Mouse (Mus musculus): ENCODE results near the gene Gtpbp2.

Gtpbp2 gene

GRCm38 (mm10) chr17:46160686-46161085, at the start of gene Gtpbp2:
Gene Gtpbp2 (plus strand): TSS chr17:46161032.
- peak; percentile 88 for DNase-seq (ENCODE audit: low spot score)

DNA sequence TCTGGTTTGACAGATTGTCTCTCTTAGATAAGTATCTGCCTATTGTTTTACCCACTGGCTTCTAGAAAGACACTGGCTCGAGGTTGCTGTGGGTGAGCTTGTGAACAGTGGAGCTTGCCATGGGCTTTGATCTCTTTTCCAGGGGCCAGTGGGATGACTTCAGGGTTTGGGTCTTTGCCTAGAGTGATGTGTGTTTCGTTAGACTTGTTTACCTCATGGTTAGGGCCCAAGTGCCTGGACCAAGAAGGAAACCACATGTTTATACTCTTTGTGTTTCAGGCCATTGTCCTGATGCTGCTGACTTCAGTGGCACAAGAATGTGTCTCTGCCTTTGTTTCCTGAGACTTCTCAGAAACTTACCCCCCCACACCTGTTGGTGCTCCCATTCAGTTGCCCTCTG, 45.3 kb upstream of the Gtpbp2 start:
- no peak for DNase-seq (ENCODE audit: low spot score)

DNA sequence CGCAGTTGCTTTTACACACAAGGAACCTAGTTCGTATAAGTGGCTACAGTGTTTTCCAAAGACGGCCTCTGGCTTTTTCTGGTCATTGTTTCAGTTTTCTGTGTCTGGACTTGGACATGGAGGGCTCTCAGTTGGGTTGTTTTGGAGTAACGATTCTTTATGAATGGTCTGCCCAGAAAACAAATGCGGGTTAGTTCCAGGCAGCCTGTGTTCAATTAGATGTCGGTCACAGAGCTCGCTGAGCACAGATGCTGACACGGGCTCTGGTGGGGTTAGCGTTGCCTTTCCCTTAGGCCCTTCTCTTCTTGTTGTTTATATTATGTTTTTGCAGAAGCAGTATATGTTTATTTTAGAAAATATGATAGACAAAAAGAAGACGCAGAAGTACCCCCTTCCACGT, 44.7 kb upstream of the Gtpbp2 start:
- DNase-seq (ENCODE audit: low spot score): no peak

DNA sequence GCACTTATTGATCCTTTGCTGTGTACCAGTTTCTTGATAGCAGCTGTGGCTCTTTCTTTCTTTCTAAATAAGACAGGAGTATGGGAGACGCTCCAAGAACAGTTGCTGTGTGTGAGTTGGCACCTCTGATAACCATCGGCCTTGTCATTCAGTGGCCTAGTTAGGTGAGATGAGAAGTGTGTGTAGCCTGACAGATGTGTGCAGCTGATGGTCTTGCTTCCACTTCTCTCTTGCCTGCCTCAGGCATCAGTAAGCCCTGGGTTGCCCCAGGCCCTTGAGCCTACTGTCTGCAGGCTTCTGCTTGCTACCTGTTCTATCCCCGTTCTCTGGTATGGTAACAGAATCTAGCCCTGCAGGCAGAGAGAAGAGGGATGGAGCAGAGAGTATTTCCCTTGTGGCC, 44.0 kb upstream of the Gtpbp2 start:
- DNase-seq (ENCODE audit: low spot score): no peak

DNA sequence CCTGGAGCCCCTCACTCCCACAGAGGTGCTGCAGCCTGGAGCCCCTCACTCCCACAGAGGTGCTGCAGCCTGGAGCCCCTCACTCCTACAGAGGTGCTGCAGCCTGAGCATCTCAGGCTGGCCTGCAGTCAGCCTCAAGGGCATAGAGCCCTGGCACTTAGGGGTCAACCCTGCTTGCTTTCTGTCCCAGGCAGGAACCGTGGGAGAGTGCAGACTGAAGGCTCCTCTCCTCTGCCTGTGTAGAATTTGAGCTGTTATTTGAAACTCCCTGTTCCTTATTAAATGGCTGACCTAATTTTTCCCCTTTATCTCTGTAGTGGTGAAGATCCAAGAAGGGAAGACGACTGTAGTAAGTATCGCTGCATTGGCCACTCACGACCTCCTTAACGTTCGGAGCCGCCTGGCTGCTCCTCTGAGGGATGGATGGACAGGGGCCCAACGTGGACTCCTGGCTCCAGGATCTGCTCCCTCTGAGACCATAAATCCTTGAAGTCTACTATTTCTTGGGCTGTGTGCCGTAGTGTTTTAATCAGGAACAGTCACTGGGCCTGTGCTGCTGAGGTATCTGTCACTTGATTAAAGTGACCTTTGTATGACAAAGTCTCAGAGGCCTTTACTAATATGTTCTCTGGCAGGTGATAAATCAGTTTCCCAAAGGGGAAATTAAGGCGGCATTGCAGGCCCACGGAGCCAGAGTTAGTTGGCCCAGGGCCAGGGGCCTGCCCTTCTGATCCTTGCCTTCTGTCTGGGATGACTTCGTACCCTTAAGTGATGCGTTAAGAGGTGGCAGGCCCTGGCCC, 43.0 kb upstream of the Gtpbp2 start:
- no peak for DNase-seq (ENCODE audit: low spot score)

- no peak for DNase-seq (ENCODE audit: low spot score)
Measured at GRCm38 (mm10) chr17:46118423-46118850, 42.4 kb upstream of the Gtpbp2 start.

DNA sequence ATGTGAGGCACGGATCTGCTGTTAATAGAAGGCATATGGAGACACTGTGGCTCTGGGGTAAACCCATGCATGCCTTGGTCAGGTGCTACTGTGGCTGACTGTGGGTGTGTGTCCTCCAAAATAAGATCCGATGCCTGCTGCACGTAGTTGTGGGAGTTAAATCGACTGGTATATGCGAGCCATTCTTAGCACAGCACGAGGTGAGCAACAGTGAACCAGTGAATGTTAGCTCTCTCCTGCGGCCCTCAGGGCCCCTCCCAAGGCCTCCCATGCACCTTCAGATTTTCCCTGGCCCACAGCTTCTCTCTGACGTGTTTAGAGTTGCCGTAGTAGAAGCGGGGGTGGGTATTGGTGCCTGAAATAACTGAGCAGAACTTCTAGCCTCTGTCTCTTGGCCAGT, 41.2 kb upstream of the Gtpbp2 start:
- no peak for DNase-seq (ENCODE audit: low spot score)

- DNase-seq (ENCODE audit: low spot score): no peak
Measured at GRCm38 (mm10) chr17:46122791-46123190, 38.0 kb upstream of the Gtpbp2 start.

DNA sequence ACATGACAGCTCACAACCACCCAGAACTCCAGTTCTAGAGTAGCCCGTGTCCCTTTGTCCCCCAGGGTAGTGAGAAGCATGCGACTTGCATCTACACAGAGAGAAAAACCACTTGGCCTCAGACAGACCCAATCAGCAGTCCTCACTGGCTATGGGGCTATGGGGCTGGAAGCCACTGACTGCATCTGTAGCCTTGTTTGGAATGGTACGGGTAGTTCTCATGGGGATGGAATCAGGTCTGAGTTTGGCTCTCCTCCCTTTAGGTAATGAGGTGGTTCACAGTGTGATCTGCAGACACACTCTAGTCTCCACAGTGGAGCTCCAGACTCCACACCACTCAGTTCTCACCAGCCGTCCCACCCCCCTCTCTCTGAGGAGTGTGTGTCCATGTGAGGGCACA, 37.5 kb upstream of the Gtpbp2 start:
- DNase-seq (ENCODE audit: low spot score): no peak

DNA sequence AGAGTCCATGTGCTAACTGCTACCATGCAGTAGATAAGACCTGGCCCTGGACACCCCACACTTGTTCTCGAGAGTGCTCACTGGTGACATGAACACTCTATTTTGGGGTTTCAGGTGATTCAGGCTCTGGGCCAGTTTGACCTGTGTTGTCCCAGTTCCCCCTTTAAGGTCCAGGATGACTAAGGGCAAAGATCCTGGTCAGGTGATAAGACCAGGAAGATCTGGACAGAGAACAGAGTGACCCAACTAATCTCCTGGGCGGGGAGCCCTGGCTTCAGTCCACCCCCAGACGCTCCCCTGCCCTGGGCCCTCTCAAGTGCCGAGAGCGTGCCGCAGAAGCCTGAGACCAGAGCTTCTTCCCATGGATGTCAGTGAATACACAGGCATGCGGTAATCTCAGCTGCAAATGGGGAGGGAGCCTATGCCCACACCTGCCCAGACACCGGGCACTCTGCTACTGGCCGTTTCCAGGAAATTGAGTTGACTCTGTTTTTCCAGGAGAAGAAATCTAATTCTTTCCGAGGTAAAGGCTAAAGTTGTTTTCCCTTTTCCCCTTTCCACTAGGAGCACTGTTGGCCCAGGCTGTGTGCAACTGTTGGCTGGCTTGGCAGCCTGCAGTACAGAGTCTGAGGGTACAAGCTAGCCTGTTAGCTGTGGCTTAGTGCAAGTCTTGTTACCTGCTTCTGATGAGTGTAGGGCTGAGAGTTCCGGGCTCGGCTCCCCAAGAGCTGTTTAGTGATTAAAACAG, 36.7 kb upstream of the Gtpbp2 start:
- no peak for DNase-seq (ENCODE audit: low spot score)

DNA sequence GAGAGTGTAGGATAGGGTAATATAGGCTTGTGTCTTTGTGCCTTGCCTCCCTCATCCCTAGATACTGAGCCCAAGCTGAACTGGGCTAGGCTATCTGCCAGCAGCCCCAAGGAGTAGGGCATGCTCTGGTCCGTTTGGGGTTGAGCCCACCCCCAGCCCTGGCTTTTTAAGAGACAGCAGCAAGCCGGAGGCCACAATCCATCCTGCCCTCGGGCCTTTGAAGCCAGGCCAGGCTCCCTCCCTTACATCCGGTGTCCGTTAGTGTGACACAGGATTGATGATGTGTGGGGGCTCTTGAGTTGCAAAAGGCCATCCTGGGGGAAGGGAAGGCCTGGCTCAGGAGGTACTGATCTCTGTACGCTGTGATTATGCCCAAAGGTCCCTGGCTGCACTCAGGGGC, 34.2 kb upstream of the Gtpbp2 start:
- no peak for DNase-seq (ENCODE audit: low spot score)

GRCm38 (mm10) chr17:46127814-46128493, 32.9 kb upstream of the Gtpbp2 start:
- no peak for DNase-seq (ENCODE audit: low spot score)

DNA sequence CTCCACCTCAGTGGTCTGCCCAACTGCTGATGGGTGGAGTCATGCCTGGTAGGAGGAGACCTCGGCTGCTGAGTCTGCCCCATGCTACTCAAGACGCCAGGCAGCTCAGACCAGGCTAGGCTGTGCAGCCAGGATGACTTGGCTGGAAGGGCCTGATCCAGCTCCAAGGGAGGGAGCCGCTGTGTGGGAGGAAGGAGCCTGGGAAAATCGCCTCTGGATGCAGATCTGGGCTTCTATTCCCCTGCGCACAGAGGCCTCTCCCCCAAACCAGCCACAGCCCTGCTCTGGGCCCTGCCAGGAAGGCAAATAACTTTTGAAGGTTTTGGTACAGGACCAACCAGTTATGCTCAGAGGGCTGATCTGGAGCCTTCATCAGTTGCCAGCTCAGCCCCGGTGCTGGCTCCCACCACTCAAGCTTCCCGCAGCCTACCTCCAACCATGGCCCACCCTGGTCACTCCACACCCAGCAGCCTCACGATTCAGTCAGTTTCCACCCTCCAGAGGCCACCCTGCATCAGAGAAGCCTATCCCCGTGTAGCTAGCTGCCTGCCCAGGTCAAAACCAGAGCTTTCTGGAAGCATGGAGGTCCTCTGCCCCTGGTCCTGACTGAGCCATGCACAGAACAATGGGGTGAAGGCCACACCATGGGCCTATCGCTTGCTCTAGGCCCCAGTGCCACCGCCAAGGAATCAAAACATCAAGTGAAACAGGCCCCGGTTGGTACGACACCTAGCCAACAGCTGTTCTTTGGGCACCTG, 30.9 kb upstream of the Gtpbp2 start:
- DNase-seq (ENCODE audit: low spot score): no peak

- DNase-seq (ENCODE audit: low spot score): peak; percentile 47
Measured at GRCm38 (mm10) chr17:46132058-46132718, 28.6 kb upstream of the Gtpbp2 start.

GRCm38 (mm10) chr17:46132862-46133261, 28.0 kb upstream of the Gtpbp2 start:
- peak; percentile 32 for DNase-seq (ENCODE audit: low spot score)

DNA sequence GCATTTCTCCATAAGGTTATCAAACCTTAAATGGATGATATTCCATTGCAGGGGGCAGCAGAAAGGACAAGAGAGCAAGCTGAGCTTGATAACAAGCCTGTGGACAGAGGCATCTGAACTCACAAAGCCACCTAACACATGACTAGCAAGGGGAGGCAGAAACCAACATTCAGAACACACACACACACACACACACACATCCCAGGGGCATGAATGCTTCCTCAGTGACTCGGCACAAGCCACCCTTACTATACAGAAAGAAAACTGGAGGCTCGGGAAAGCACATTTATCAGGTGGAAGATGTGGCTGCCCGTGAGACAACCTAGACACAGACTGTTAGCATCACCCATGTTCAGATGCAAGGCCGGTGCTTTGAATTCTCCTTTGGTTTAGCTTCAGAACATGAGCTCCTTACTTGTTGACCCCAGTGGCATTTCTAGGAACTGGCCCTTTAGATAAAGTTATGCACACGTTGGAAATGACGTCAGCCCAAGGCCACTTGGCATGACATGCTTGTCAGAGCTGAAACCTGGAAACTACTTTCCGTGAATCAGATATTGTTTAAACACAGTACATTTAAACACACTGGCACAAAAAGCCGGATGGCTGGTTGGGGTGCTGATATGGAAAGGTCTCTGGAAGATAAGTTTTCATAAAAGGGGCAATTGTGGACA, 22.1 kb upstream of the Gtpbp2 start:
- DNase-seq (ENCODE audit: low spot score): no peak

GRCm38 (mm10) chr17:46139872-46140271, 21.0 kb upstream of the Gtpbp2 start:
- no peak for DNase-seq (ENCODE audit: low spot score)

DNA sequence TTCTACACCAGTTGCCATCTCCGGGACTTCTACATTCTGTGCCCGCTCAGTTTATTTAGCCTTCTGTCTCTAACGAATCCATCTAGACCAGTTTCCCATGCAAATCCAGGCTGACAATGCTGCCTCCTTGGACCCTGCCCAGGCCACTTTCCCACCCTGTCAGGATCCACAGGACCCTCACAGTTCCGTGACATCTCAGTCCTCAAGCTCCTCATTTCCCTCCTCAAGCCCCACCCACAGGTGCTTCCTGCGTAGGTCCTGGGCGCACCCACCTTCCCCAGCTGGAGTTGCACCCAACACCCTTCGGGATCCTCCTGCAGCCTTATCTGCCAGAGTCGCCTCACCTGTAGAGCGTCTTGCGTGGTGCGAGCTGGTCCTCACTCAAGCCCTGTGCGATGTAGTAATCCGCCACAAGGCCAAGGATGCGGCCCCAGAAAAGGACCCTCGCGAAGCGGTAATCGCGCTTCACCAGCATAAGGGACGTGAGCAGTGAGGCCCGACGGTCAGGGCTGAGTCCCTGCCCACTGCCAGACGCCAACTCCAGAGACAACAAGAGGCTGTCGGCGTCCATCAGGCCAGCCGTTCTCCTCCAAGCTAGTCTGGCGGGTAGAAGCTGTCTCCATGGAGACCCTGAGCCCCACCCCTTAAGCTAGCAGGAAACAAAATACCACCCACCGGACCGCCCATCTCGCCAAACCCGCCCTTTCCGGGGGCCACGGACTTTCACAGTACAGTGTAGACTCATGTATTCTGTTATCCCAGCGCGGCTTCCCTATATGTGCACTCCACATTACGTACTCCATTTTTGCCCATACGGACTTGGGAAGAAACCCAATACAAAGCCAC, 17.0 kb upstream of the Gtpbp2 start, which contains the start of gene Rsph9:
Gene Rsph9, minus strand, starts transcription at position 639 of the 846 bp plus-strand sequence.
- peak; percentile 70 for DNase-seq (ENCODE audit: low spot score)

DNA sequence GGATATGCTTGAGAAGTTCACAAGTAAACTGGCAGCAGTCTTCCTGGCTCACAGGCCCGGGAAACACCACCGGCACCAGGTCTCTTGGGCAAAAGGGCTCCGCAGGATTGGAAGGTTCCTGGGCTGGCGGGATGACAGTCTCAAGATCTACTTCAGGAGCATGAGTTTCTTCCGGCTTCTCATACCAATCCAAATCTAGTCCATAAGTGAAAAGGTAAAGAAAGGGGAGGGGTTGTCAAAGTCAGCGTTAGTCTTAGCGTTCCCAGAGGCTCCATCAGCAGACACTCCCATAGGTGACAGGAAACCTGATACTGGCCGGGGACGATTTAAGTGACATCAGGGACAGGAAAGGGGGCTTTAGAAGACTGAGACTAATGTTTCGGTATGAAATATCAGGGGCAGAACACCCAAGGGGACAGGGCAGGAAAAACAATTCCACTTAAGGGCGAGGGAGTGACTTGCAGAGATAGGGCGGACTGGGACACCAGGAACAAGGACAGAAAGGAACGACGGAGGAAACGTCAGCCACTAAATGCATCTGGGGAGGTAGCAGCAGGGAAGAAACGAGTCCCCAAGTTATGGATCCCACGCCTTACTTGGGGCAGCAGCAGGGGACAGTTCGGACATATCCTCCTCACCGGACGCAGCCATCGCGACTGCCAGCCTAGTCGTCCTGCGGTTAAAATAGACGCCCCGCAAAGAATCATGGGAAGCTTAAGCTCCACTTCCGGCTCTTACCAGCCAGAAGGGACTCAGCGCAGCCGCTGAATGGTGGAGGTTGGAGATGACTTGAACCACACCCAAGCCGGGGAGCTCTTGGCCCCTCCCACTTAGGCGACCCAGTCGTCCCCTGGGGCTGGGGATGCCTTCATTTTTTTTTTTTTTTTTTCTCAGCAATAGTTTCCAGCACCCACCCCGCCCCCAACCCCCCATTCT, 7.7 kb upstream of the Gtpbp2 start, which contains the start of gene Mad2l1bp:
Gene Mad2l1bp, minus strand, starts transcription at position 707 of the 936 bp plus-strand sequence.
- DNase-seq (ENCODE audit: low spot score): peak; percentile 79

All from spleen, adult 12 weeks (tissue).